Mouse (Mus musculus) bone marrow macrophage, adult 2 months (primary cell): Measurements from ENCODE around the gene Pigh.

Experiments
- CTCF ChIP-seq: IDR thresholded peaks from 2 replicates; pipeline ENCODE4 v1.5.1; 2012; ENCODE audit warnings: low read depth, mild to moderate bottlenecking, low read length, moderate library complexity
- POLR2A ChIP-seq: IDR thresholded peaks from 2 replicates; pipeline ENCODE4 v1.6.1; 2012; ENCODE audit warnings: mild to moderate bottlenecking, low read depth, low read length, borderline replicate concordance

DNA sequence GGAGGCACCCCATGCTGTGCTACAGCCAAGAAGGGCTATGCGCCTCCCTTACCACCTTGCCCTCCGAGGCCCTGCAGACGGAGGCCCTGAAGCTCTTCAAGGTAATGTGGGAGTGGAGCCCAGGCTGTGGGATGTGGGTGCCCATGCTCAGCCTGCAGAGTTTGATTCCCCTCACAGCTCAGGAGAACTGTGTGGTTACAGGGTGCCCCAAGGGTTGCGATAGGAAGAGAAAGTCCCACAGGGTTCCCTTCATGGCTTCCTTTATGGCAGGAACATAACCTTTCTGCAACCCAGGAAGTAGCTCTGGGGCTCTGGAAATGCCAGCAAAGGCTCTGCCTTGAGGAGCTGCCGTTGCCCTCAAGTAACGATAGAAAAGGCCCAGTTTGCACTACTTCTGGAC is 19.5 kb downstream of the Pigh start:
- TF ChIP-seq CTCF, result no peak
- no peak for TF ChIP-seq POLR2A
